Mouse (Mus musculus) MEL (cell line): ENCODE results near the gene Psmb5. TPM values are rescaled to one million over a fixed set of nuclear protein-coding genes. Genes with fewer than 3 reads are reported as not detected.
"Not testable (repeated sequence)": the region's sequence is repeated elsewhere in the genome, so short reads cannot be mapped to it uniquely, and the experiment has no call there.

Experiments used
- DNase-seq: peaks from one replicate; pipeline ENCODE4 v3.0.0; 2011; ENCODE audit warnings: low read depth, low spot score
- H3K27ac ChIP-seq: 2 replicates; pipeline ENCODE4 v1.5.1; 2012; ENCODE audit warnings: low read depth, mild to moderate bottlenecking, control low read depth, low read length, moderate library complexity; ENCODE audit not compliant: control insufficient read depth
- H3K27me3 ChIP-seq, 2 experiments: fragments of 150-350 bp in 1 of 2; sonication (generic) in 1 of 2; 2 replicates each; pipeline ENCODE4 v1.6.1; 2012; ENCODE audit warnings: low read length in 2 of 2, mild to moderate bottlenecking in 2 of 2, improper control_type of control experiment in 1 of 2, moderate library complexity in 1 of 2; ENCODE audit not compliant: insufficient read depth in 2 of 2, control insufficient read depth in 1 of 2
- H3K36me3 ChIP-seq, 2 experiments: 2 replicates each; pipeline ENCODE4 v1.6.1; 2012 to 2014; ENCODE audit warnings: low read length in 2 of 2, improper control_type of control experiment in 1 of 2, inconsistent platforms in 1 of 2, mild to moderate bottlenecking in 1 of 2; ENCODE audit not compliant: insufficient read depth in 2 of 2, control insufficient read depth in 1 of 2
- H3K4me1 ChIP-seq, 2 experiments: fragments of 150-350 bp in 1 of 2; sonication (generic) in 1 of 2; 2 replicates each; pipeline ENCODE4 v1.6.1; 2012; ENCODE audit warnings: low read length in 2 of 2, improper control_type of control experiment in 1 of 2, mild to moderate bottlenecking in 1 of 2; ENCODE audit not compliant: insufficient read depth in 2 of 2, control insufficient read depth in 1 of 2
- H3K4me3 ChIP-seq, 2 experiments: fragments of 150-350 bp in 1 of 2; sonication (generic) in 1 of 2; 2 replicates each; pipeline ENCODE4 v1.5.1; 2012; ENCODE audit warnings: low read depth in 2 of 2, low read length in 2 of 2, mild to moderate bottlenecking in 2 of 2, moderate library complexity in 2 of 2, control low read depth in 1 of 2, improper control_type of control experiment in 1 of 2; ENCODE audit not compliant: control insufficient read depth in 1 of 2, insufficient read depth in 1 of 2
- H3K79me2 ChIP-seq: 2 replicates; pipeline ENCODE4 v1.6.1; 2012; ENCODE audit warnings: mild to moderate bottlenecking, low read length, moderate library complexity; ENCODE audit not compliant: control insufficient read depth, poor library complexity, insufficient read depth
- H3K9ac ChIP-seq: 2 replicates; pipeline ENCODE4 v1.6.1; 2012; ENCODE audit warnings: low read depth, mild to moderate bottlenecking, control low read depth, low read length, moderate library complexity; ENCODE audit not compliant: control insufficient read depth, poor library complexity, severe bottlenecking
- H3K9me3 ChIP-seq: fragments of 150-350 bp; sonication (generic); replicated peaks from 2 replicates; pipeline ENCODE4 v1.6.1; 2012; ENCODE audit warnings: mild to moderate bottlenecking, low read length, improper control_type of control experiment, moderate library complexity; ENCODE audit not compliant: insufficient read depth
- BHLHE40 ChIP-seq: IDR thresholded peaks from 2 replicates; pipeline ENCODE4 v1.6.1; 2012; ENCODE audit warnings: low read depth, mild to moderate bottlenecking, inconsistent platforms, low read length, improper control_type of control experiment, borderline replicate concordance
- CTCF ChIP-seq, 3 experiments: IDR thresholded peaks in 2 of 3; conservative IDR thresholded peaks in 1 of 3; 2 replicates each; pipeline ENCODE4 v1.5.1; 2011 to 2012; ENCODE audit warnings: low read length in 3 of 3, low read depth in 2 of 3, mild to moderate bottlenecking in 2 of 3, improper control_type of control experiment in 1 of 3, inconsistent platforms in 1 of 3, mixed read lengths in 1 of 3, moderate library complexity in 1 of 3; ENCODE audit not compliant: control insufficient read depth in 1 of 3, insufficient read depth in 1 of 3, poor library complexity in 1 of 3, severe bottlenecking in 1 of 3
- E2F4 ChIP-seq: IDR thresholded peaks from 2 replicates; pipeline ENCODE4 v1.6.1; 2011; ENCODE audit warnings: low read depth, low read length, improper control_type of control experiment, borderline replicate concordance
- ELF1 ChIP-seq: IDR thresholded peaks from 2 replicates; pipeline ENCODE4 v1.6.1; 2014; ENCODE audit warnings: low read depth, mild to moderate bottlenecking, inconsistent platforms, low read length, improper control_type of control experiment, moderate library complexity
- ETS1 ChIP-seq: IDR thresholded peaks from 2 replicates; pipeline ENCODE4 v1.6.1; 2012; ENCODE audit warnings: low read depth, mild to moderate bottlenecking, inconsistent platforms, low read length, improper control_type of control experiment, moderate library complexity
- HCFC1 ChIP-seq: IDR thresholded peaks from 2 replicates; pipeline ENCODE4 v1.6.1; 2012; ENCODE audit warnings: low read depth, mild to moderate bottlenecking, inconsistent platforms, low read length, improper control_type of control experiment, moderate library complexity
- MAFK ChIP-seq: IDR thresholded peaks from 2 replicates; pipeline ENCODE4 v1.6.1; 2011; ENCODE audit warnings: low read depth, mild to moderate bottlenecking, low read length, improper control_type of control experiment, borderline replicate concordance
- MYB ChIP-seq: IDR thresholded peaks from 2 replicates; pipeline ENCODE4 v1.6.1; 2011; ENCODE audit warnings: mild to moderate bottlenecking, low read depth, low read length, improper control_type of control experiment
- POLR2A ChIP-seq, 2 experiments: IDR thresholded peaks; 2 replicates each; pipeline ENCODE4 v1.6.1; 2011 to 2012; ENCODE audit warnings: low read length in 2 of 2, mild to moderate bottlenecking in 2 of 2, control low read depth in 1 of 2, improper control_type of control experiment in 1 of 2, low read depth in 1 of 2, moderate library complexity in 1 of 2; ENCODE audit not compliant: control insufficient read depth in 1 of 2, insufficient read depth in 1 of 2, poor library complexity in 1 of 2
- RAD21 ChIP-seq: IDR thresholded peaks from 2 replicates; pipeline ENCODE4 v1.6.1; 2011; ENCODE audit warnings: mild to moderate bottlenecking, low read depth, low read length, improper control_type of control experiment
- RCOR1 ChIP-seq: IDR thresholded peaks from 2 replicates; pipeline ENCODE4 v1.6.1; 2012; ENCODE audit warnings: low read depth, mild to moderate bottlenecking, inconsistent platforms, low read length, improper control_type of control experiment
- SMC3 ChIP-seq: IDR thresholded peaks from 2 replicates; pipeline ENCODE4 v1.6.1; 2011; ENCODE audit warnings: low read depth, low read length, improper control_type of control experiment
- TAL1 ChIP-seq: IDR thresholded peaks from 2 replicates; pipeline ENCODE4 v1.6.1; 2012; ENCODE audit warnings: mild to moderate bottlenecking, inconsistent platforms, low read length, moderate library complexity, mixed read lengths
- USF1 ChIP-seq: IDR thresholded peaks from 2 replicates; pipeline ENCODE4 v1.6.1; 2014; ENCODE audit warnings: low read depth, mild to moderate bottlenecking, inconsistent platforms, low read length, improper control_type of control experiment, moderate library complexity
- USF2 ChIP-seq, 2 experiments: IDR thresholded peaks; 2 replicates each; pipeline ENCODE4 v1.6.1; 2011 to 2012; ENCODE audit warnings: improper control_type of control experiment in 2 of 2, low read length in 2 of 2, borderline replicate concordance in 1 of 2, inconsistent platforms in 1 of 2, low read depth in 1 of 2, mild to moderate bottlenecking in 1 of 2; ENCODE audit not compliant: insufficient read depth in 1 of 2
- ZC3H11A ChIP-seq: IDR thresholded peaks from 2 replicates; pipeline ENCODE4 v1.6.1; 2012; ENCODE audit warnings: low read depth, mild to moderate bottlenecking, inconsistent platforms, low read length, improper control_type of control experiment
- ZKSCAN1 ChIP-seq: IDR thresholded peaks from 2 replicates; pipeline ENCODE4 v1.6.1; 2012; ENCODE audit warnings: low read depth, mild to moderate bottlenecking, inconsistent platforms, low read length, improper control_type of control experiment, moderate library complexity
- ZNF384 ChIP-seq: IDR thresholded peaks from 2 replicates; pipeline ENCODE4 v1.6.1; 2012; ENCODE audit warnings: low read depth, mild to moderate bottlenecking, inconsistent platforms, low read length, improper control_type of control experiment
- polyA plus RNA-seq, 2 experiments: library from polyadenylated mRNA; stranded (reverse) in 1 of 2; unstranded in 1 of 2; fragments of >175 nt in 1 of 2; fragments of >200 nt in 1 of 2; gene quantifications; 2 replicates each; pipeline versions ENCODE4 v1.2.1 to v1.2.4; 2012; ENCODE audit warnings: low replicate concordance in 2 of 2, low read depth in 1 of 2; ENCODE audit not compliant: insufficient read length in 2 of 2, insufficient read depth in 1 of 2, missing spikeins in 1 of 2
- total RNA-seq: library from RNA; depleted of rRNA; stranded (reverse); fragments of 300-350 nt; gene quantifications from 2 replicates; pipeline ENCODE4 v1.2.3, GENCODE M21; 2012

Psmb5 gene
- total and polyA plus RNA-seq, 3 experiments, result 305 to 546 (median 318) TPM

DNA sequence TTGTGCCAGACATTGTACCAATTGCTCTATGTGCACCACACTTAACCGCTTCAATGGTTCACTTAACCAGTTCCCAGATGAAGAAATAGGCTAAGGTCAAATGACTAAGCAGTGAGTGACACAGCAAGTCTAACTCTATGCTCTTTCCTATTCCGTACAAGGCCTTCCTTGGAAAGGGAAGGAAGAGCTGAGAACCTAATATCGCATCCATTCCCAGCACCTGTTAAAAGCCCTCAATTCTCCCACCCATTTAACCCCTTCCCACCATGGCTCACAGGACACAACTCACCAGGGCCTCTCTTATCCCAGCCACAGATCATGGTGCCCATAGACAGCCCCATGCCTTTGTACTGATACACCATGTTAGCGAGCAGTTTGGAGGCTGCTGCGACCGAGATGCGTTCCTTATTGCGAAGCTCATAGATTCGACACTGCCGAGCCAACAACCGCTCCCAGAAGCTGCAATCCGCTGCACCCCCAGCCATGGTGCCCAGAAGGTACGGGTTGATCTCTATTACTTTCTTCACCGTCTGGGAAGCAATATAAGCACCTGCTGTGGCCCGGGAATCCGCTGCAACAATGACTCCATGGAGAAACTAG lies 1.5 kb downstream of the Psmb5 start:
- no peaks in the 10 kb centered on the region for H3K9me3 ChIP-seq
- H3K79me2 ChIP-seq, result peaks cover 15% of the 10 kb centered on the region
- no peak overlapping the region for H3K27ac ChIP-seq
- H3K4me3 ChIP-seq, result no peak overlapping the region
- no peaks in the 10 kb centered on the region for H3K27me3 ChIP-seq
- no peak for DNase-seq
- TF ChIP-seq BHLHE40 (no peak), TAL1 (no peak), ZNF384 (no peak), RAD21 (no peak), USF2 (IDR thresholded peaks at IDR 0.05; ENCODE audit: borderline replicate concordance in 1 of 2, insufficient read depth in 1 of 2, low read depth in 1 of 2, low read length in 2 of 2) (no peak), E2F4 (no peak), USF1 (no peak), SMC3 (no peak), RCOR1 (no peak), CTCF (IDR thresholded peaks at IDR 0.05 in 2 of 3, conservative IDR thresholded peaks at IDR 0.05 in 1 of 3; ENCODE audit: control insufficient read depth in 1 of 3, insufficient read depth in 1 of 3, low read depth in 2 of 3, low read length in 3 of 3, poor library complexity in 1 of 3, severe bottlenecking in 1 of 3) (no peak), ZC3H11A (no peak), ETS1 (no peak), ELF1 (no peak), MAFK (no peak), MYB (no peak), ZKSCAN1 (no peak), POLR2A (IDR thresholded peaks at IDR 0.05; ENCODE audit: control insufficient read depth in 1 of 2, insufficient read depth in 1 of 2, low read depth in 1 of 2, low read length in 2 of 2, poor library complexity in 1 of 2) (no peak), HCFC1 (no peak)
- H3K36me3 ChIP-seq, result peaks cover 3 to 8% of the 10 kb centered on the region in 2 experiments; a peak in 3 of 4 replicates
- H3K9ac ChIP-seq, result no peak overlapping the region
- H3K4me1 ChIP-seq, result peaks cover 0 to 4% of the 10 kb centered on the region in 2 experiments; a peak in 1 of 4 replicates

DNA sequence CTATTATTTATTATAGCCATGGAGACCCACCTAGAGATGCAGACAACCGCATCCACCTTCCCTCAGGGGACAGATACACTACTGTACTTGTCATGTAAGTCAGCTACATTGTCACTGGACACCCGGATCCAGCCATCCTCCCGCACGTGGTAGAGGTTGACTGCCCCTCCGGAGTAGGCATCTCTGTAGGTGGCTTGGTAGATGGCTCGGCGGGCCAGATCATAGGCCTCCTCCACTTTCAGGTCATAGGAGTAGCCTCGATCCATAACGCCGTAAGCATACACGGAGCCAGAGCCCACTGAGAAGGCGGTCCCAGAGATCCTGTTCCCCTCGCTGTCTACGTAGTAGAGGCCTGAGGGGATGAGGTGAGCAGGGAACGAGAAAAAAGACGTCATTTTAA lies 3.7 kb downstream of the Psmb5 start:
- not testable (repeated sequence) for DNase-seq, H3K9me3 ChIP-seq, H3K36me3 ChIP-seq

More for the DNA sequence above, 3.7 kb downstream of the Psmb5 start:
- H3K79me2 ChIP-seq, result peaks cover 15% of the 10 kb centered on the region
- not testable (repeated sequence) for H3K27ac ChIP-seq, H3K27me3 ChIP-seq, H3K4me1 ChIP-seq, H3K9ac ChIP-seq, H3K4me3 ChIP-seq
